Mouse (Mus musculus) liver, embryonic 16.5 days (tissue): ENCODE measurements around the gene D430041D05Rik. TPM values are rescaled to one million over a fixed set of nuclear protein-coding genes. Genes with fewer than 3 reads are reported as not detected.
"Not testable (repeated sequence)": the region's sequence is repeated elsewhere in the genome, so short reads cannot be mapped to it uniquely, and the experiment has no call there.

Source experiments
- ATAC-seq: fragments of 200-750 bp; cut with Nextera tagmentation; 2 replicates; pipeline ENCODE4 v1.8.0; 2017; ENCODE audit warnings: low read depth, mild to moderate bottlenecking, moderate number of reproducible peaks, moderate library complexity
- H3K27ac ChIP-seq: fragments of 300-500 bp; sonication (generic); 2 replicates; pipeline ENCODE4 v1.5.1; 2014; ENCODE audit warnings: mild to moderate bottlenecking, low read length
- H3K27me3 ChIP-seq: fragments of 300-500 bp; sonication (generic); 2 replicates; pipeline ENCODE4 v1.6.1; 2014; ENCODE audit warnings: low read depth, low read length, mixed read lengths; ENCODE audit not compliant: control insufficient read depth, insufficient read depth
- H3K36me3 ChIP-seq: fragments of 300-500 bp; sonication (generic); 2 replicates; pipeline ENCODE4 v1.6.1; 2014; ENCODE audit warnings: mild to moderate bottlenecking; ENCODE audit not compliant: control insufficient read depth, insufficient read depth
- H3K4me1 ChIP-seq: fragments of 300-500 bp; sonication (generic); 2 replicates; pipeline ENCODE4 v1.6.1; 2014; ENCODE audit warnings: low read depth, low read length, mixed read lengths; ENCODE audit not compliant: control insufficient read depth
- H3K4me2 ChIP-seq: fragments of 300-500 bp; sonication (generic); 2 replicates; pipeline ENCODE4 v1.6.1; 2014; ENCODE audit warnings: low read depth, low read length, mixed read lengths
- H3K4me3 ChIP-seq: fragments of 300-500 bp; sonication (generic); 2 replicates; pipeline ENCODE4 v1.5.1; 2014; ENCODE audit warnings: low read depth, mild to moderate bottlenecking, low read length
- H3K9ac ChIP-seq: fragments of 300-500 bp; sonication (generic); 2 replicates; pipeline ENCODE4 v1.6.1; 2014; ENCODE audit warnings: low read depth, low read length
- H3K9me3 ChIP-seq: fragments of 300-500 bp; sonication (generic); replicated peaks from 2 replicates; pipeline ENCODE4 v1.6.1; 2016; ENCODE audit warnings: low read length; ENCODE audit not compliant: control insufficient read depth
- WGBS: fragments of 180-500 bp; shearing (Covaris S2); extraction: QIAGEN DNeasy Blood & Tissue Kit; methylation state at CpG from one replicate; pipeline ENCODE4 v1.1.7; 2014; ENCODE audit not compliant: insufficient replicate concordance; 5-methylcytosine and 5-hydroxymethylcytosine counted together
- polyA plus RNA-seq: library from polyadenylated mRNA; unstranded; fragments of >200 nt; fragmentation: Nextera tagmentation; extraction: Ambion mirVana; gene quantifications from 2 replicates; pipeline ENCODE4 v1.2.1, GENCODE M21; 2015

D430041D05Rik gene
- polyA plus RNA-seq, 1 experiment from 2014 or later, result not detected

GRCm38 (mm10) chr2:104113563-104113962 lies 297.2 kb downstream of the D430041D05Rik start:
- H3K36me3 ChIP-seq, result not testable (repeated sequence)

GRCm38 (mm10) chr2:104111170-104111797 lies 299.5 kb downstream of the D430041D05Rik start:
- H3K4me2 ChIP-seq, H3K27me3 ChIP-seq, H3K9me3 ChIP-seq, H3K27ac ChIP-seq, H3K36me3 ChIP-seq, H3K9ac ChIP-seq, ATAC-seq, H3K4me3 ChIP-seq: not testable (repeated sequence)
- H3K4me1 ChIP-seq, result peaks cover 13% of the 10 kb centered on the region
- no CpG with 5 or more reads among the region's 1 CpGs for WGBS

More at GRCm38 (mm10) chr2:104113563-104113962, 297.2 kb downstream of the D430041D05Rik start:
- H3K27me3 ChIP-seq, H3K9me3 ChIP-seq, H3K4me2 ChIP-seq, H3K27ac ChIP-seq, H3K4me3 ChIP-seq, H3K9ac ChIP-seq, H3K4me1 ChIP-seq: not testable (repeated sequence)
- ATAC-seq, result peak; percentile 78

- Histone ChIP-seq H3K27me3 (no peaks in the 10 kb centered on the region), H3K36me3 (peaks cover 8% of the 10 kb centered on the region; the same call in 1 of the 2 replicates), H3K9ac (no peak overlapping the region), H3K27ac (no peak overlapping the region), H3K4me1 (peaks cover 13% of the 10 kb centered on the region), H3K9me3 (no peaks in the 10 kb centered on the region), H3K4me3 (no peak overlapping the region), H3K4me2 (no peak overlapping the region)
- no peak for ATAC-seq
- WGBS, result 61% methylated on average over 4 of the region's 4 CpGs
These were observed 300.8 kb downstream of the D430041D05Rik start for GRCm38 (mm10) chr2:104110031-104110430.

GRCm38 (mm10) chr2:104109528-104109927 lies 301.3 kb downstream of the D430041D05Rik start:
- Histone ChIP-seq H3K4me2 (no peak overlapping the region), H3K9me3 (no peaks in the 10 kb centered on the region), H3K4me1 (peaks cover 16% of the 10 kb centered on the region), H3K36me3 (peaks cover 8% of the 10 kb centered on the region; the same call in 1 of the 2 replicates), H3K9ac (no peak overlapping the region), H3K27me3 (no peaks in the 10 kb centered on the region), H3K4me3 (no peak overlapping the region), H3K27ac (0 out of 2 replicates have a peak overlapping the region, but pooled peaks have one; percentile 42)
- WGBS, result 40% methylated on average over 2 of the region's 2 CpGs
- ATAC-seq, result peak; percentile 10; the same call in 1 of the 2 replicates

- not testable (repeated sequence) for H3K27ac ChIP-seq, H3K36me3 ChIP-seq, ATAC-seq, H3K9ac ChIP-seq, H3K27me3 ChIP-seq, H3K4me3 ChIP-seq, H3K9me3 ChIP-seq, H3K4me2 ChIP-seq
- 89% methylated on average over 2 of the region's 2 CpGs for WGBS
- H3K4me1 ChIP-seq, result peaks cover 17% of the 10 kb centered on the region
These were observed 301.8 kb downstream of the D430041D05Rik start for GRCm38 (mm10) chr2:104109021-104109420.

GRCm38 (mm10) chr2:104104800-104105199 lies 306.0 kb downstream of the D430041D05Rik start:
- no peaks in the 10 kb centered on the region for H3K27me3 ChIP-seq
- no peak overlapping the region for H3K9ac ChIP-seq
- peaks cover 44% of the 10 kb centered on the region for H3K4me1 ChIP-seq
- no peak overlapping the region for H3K4me2 ChIP-seq
- no peak for ATAC-seq
- H3K4me3 ChIP-seq, result no peak overlapping the region
- H3K9me3 ChIP-seq, result no peaks in the 10 kb centered on the region
- peaks cover 8% of the 10 kb centered on the region; the same call in 1 of the 2 replicates for H3K36me3 ChIP-seq
- H3K27ac ChIP-seq, result no peak overlapping the region
- 71% methylated on average over 6 of the region's 6 CpGs for WGBS

- peak overlapping the region; percentile 19 for H3K9ac ChIP-seq
- 21% methylated on average over 1 of the region's 1 CpGs for WGBS
- no peaks in the 10 kb centered on the region; the same call in 1 of the 2 replicates for H3K36me3 ChIP-seq
- peak overlapping the region; percentile 58 for H3K4me2 ChIP-seq
- ATAC-seq, result no peak
- no peaks in the 10 kb centered on the region for H3K27me3 ChIP-seq
- H3K9me3 ChIP-seq, result no peaks in the 10 kb centered on the region
- H3K4me1 ChIP-seq, result peaks cover 50% of the 10 kb centered on the region
- H3K27ac ChIP-seq, result peak overlapping the region; percentile 94
- H3K4me3 ChIP-seq, result peak overlapping the region; percentile 3; the same call in 1 of the 2 replicates
These were observed 310.9 kb downstream of the D430041D05Rik start for GRCm38 (mm10) chr2:104099946-104100345.

- no peaks in the 10 kb centered on the region; the same call in 1 of the 2 replicates for H3K36me3 ChIP-seq
- peak overlapping the region; percentile 53 for H3K9ac ChIP-seq
- peaks cover 46% of the 10 kb centered on the region for H3K4me1 ChIP-seq
- no peak for ATAC-seq
- WGBS, result 86% methylated on average over 2 of the region's 2 CpGs
- H3K27me3 ChIP-seq, result no peaks in the 10 kb centered on the region
- H3K4me2 ChIP-seq, result peak overlapping the region; percentile 58
- H3K27ac ChIP-seq, result peak overlapping the region; percentile 94
- peak overlapping the region; percentile 56 for H3K4me3 ChIP-seq
- no peaks in the 10 kb centered on the region for H3K9me3 ChIP-seq
These were observed 311.6 kb downstream of the D430041D05Rik start for GRCm38 (mm10) chr2:104099231-104099585.

- WGBS, result 7% methylated on average over 3 of the region's 3 CpGs
- H3K27ac ChIP-seq, result peak overlapping the region; percentile 94
- no peaks in the 10 kb centered on the region; the same call in 1 of the 2 replicates for H3K36me3 ChIP-seq
- no peaks in the 10 kb centered on the region for H3K9me3 ChIP-seq
- peak overlapping the region; percentile 53 for H3K9ac ChIP-seq
- H3K4me1 ChIP-seq, result peaks cover 47% of the 10 kb centered on the region
- ATAC-seq, result peak; percentile 89
- peak overlapping the region; percentile 56 for H3K4me3 ChIP-seq
- H3K27me3 ChIP-seq, result no peaks in the 10 kb centered on the region
- H3K4me2 ChIP-seq, result peak overlapping the region; percentile 58
These were observed 312.1 kb downstream of the D430041D05Rik start for GRCm38 (mm10) chr2:104098529-104099230.
